Mouse (Mus musculus) liver, embryonic 11.5 days (tissue): ENCODE results near the gene Trappc3. TPM values are rescaled to one million over a fixed set of nuclear protein-coding genes. Genes with fewer than 3 reads are reported as not detected.

Experiments
- ATAC-seq: fragments of 200-750 bp; cut with Nextera tagmentation; replicated peaks from 2 replicates; pipeline ENCODE4 v1.8.0; 2017; ENCODE audit warnings: moderate number of reproducible peaks, mild to moderate bottlenecking, moderate TSS enrichment, moderate library complexity; ENCODE audit not compliant: low FRiP score
- DNase-seq: peaks from one replicate; pipeline ENCODE4 v3.0.0-alpha.2; 2017; ENCODE audit warnings: low spot score
- H3K27ac ChIP-seq: fragments of 300-500 bp; sonication (generic); 2 replicates; pipeline ENCODE4 v1.5.1; 2014; ENCODE audit warnings: mild to moderate bottlenecking, low read depth, low read length, control low read depth
- H3K27me3 ChIP-seq: fragments of 300-500 bp; sonication (generic); replicated peaks from 2 replicates; pipeline ENCODE4 v1.6.1; 2014; ENCODE audit warnings: low read length, mixed read lengths; ENCODE audit not compliant: control insufficient read depth, insufficient read depth
- H3K36me3 ChIP-seq: fragments of 300-500 bp; sonication (generic); 2 replicates; pipeline ENCODE4 v1.6.1; 2014; ENCODE audit warnings: mild to moderate bottlenecking, low read length, moderate library complexity, mixed read lengths; ENCODE audit not compliant: control insufficient read depth, insufficient read depth
- H3K4me1 ChIP-seq: fragments of 300-500 bp; sonication (generic); replicated peaks from 2 replicates; pipeline ENCODE4 v1.6.1; 2014; ENCODE audit warnings: low read length, mixed read lengths; ENCODE audit not compliant: control insufficient read depth, insufficient read depth
- H3K4me2 ChIP-seq: fragments of 300-500 bp; sonication (generic); 2 replicates; pipeline ENCODE4 v1.6.1; 2014; ENCODE audit warnings: mild to moderate bottlenecking, control low read depth, moderate library complexity
- H3K4me3 ChIP-seq: fragments of 300-500 bp; sonication (generic); 2 replicates; pipeline ENCODE4 v1.5.1; 2014; ENCODE audit warnings: low read depth, low read length, control low read depth
- H3K9ac ChIP-seq: fragments of 300-500 bp; sonication (generic); 2 replicates; pipeline ENCODE4 v1.6.1; 2014; ENCODE audit warnings: low read depth, low read length, control low read depth
- H3K9me3 ChIP-seq: fragments of 300-500 bp; sonication (generic); 2 replicates; pipeline ENCODE4 v1.6.1; 2016; ENCODE audit warnings: low read length, inconsistent platforms, mixed read lengths; ENCODE audit not compliant: control insufficient read depth
- WGBS: fragments of 180-500 bp; shearing (Covaris S2); extraction: QIAGEN DNeasy Blood & Tissue Kit; methylation state at CpG from one replicate; pipeline ENCODE4 v1.1.7; 2014; 5-methylcytosine and 5-hydroxymethylcytosine counted together
- polyA plus RNA-seq: library from polyadenylated mRNA; unstranded; fragments of >200 nt; fragmentation: Nextera tagmentation; extraction: Ambion mirVana; gene quantifications from 2 replicates; pipeline ENCODE4 v1.2.1, GENCODE M21; 2014

Gene Trappc3
- polyA plus RNA-seq, 1 experiment from 2014 or later, result 20.6 TPM

DNA sequence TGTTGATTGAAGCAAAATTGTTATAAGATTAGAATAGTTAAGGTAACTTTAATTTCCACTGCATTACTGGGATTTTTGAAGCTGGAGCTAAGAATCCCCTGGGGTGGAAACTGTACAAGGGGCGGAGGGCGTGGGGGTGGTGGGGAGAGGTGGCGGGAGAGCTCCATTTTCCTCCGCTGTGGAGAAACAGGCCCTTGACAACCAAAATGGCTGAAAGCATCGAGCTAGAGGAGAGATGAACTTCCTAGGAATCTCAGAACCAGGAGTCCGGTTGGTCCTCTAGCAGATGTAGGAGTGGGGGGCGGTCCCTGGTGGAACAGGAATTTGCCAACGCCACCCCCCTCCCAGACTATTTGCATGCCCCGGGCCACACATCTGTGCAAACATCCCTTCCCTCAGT, 19.6 kb downstream of the Trappc3 start:
- 0 out of 2 replicates have a peak, but pooled peaks cover 2% of the 10 kb centered on the region for H3K36me3 ChIP-seq
- no peaks in the 10 kb centered on the region for H3K9me3 ChIP-seq
- H3K9ac ChIP-seq, result no peak overlapping the region
- no peak overlapping the region for H3K4me2 ChIP-seq
- ATAC-seq (no peak), DNase-seq (no peak)
- no peak overlapping the region for H3K27ac ChIP-seq
- H3K4me1 ChIP-seq, result peaks cover 4% of the 10 kb centered on the region; the same call in 1 of the 2 replicates
- WGBS, result 70% methylated on average over 9 of the region's 9 CpGs
- H3K4me3 ChIP-seq, result no peak overlapping the region
- H3K27me3 ChIP-seq, result peaks cover 25% of the 10 kb centered on the region

DNA sequence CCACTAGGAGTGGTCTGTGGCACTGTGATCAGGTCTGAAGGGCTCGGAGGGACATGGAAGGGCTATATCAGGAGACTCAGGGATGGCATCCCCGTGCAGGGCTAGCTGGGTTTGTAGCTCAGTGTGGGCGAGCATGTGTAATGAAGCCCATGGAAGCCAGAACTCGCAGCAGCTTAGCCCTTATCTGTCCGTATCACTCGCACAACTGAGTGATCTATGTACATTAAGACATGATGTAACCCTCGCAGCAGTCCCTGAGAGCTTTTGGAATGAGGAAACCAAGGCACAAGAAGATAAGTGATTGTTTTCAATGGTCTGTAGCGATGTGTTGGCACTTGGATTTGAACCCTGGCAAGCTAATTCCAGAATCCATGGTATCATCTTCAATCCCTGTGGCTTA, 21.5 kb downstream of the Trappc3 start:
- ATAC-seq (no peak), DNase-seq (no peak)
- H3K9ac ChIP-seq, result no peak overlapping the region
- no peaks in the 10 kb centered on the region for H3K9me3 ChIP-seq
- H3K36me3 ChIP-seq, result no peaks in the 10 kb centered on the region
- H3K4me3 ChIP-seq, result no peak overlapping the region
- peaks cover 6% of the 10 kb centered on the region; the same call in 1 of the 2 replicates for H3K4me1 ChIP-seq
- no peak overlapping the region for H3K4me2 ChIP-seq
- H3K27me3 ChIP-seq, result peaks cover 44% of the 10 kb centered on the region
- WGBS, result 64% methylated on average over 8 of the region's 8 CpGs
- H3K27ac ChIP-seq, result no peak overlapping the region

DNA sequence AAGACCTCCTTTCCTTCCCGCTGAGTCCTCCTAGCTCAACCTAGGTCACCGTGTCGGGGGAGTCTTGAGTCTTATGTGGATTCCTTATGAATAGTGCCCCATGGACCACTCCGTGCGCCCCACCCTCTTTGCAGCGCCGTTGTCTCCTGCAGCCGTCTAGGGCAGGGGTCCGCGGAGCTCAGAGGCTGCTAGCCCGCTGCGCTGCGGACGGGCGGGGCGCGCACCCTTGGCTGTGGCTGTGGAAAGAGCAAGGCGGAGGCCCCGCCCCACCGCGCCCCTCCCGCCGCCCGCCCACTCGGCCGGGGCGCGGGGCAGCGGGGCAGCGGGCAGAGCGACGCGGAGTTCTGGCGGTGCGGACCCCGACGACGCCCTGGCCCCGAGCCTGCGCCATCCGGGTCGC, 24.4 kb downstream of the Trappc3 start, which contains the start of gene Col8a2:
Gene Col8a2 (plus strand): TSS at position 302 of the 400 bp plus-strand sequence.
- Histone ChIP-seq H3K9me3 (no peaks in the 10 kb centered on the region), H3K27ac (no peak within 1 kb of the TSS), H3K4me2 (peak within 1 kb of the TSS; percentile 73), H3K4me1 (peaks cover 6% of the 10 kb centered on the region; the same call in 1 of the 2 replicates), H3K36me3 (no peaks in the 10 kb centered on the region), H3K4me3 (peak within 1 kb of the TSS; percentile 48), H3K27me3 (peaks cover 69% of the 10 kb centered on the region), H3K9ac (no peak within 1 kb of the TSS)
- ATAC-seq (peak; percentile 34; the same call in 1 of the 2 replicates), DNase-seq (no peak)
- WGBS, result 3% methylated on average over 42 of the region's 42 CpGs

DNA sequence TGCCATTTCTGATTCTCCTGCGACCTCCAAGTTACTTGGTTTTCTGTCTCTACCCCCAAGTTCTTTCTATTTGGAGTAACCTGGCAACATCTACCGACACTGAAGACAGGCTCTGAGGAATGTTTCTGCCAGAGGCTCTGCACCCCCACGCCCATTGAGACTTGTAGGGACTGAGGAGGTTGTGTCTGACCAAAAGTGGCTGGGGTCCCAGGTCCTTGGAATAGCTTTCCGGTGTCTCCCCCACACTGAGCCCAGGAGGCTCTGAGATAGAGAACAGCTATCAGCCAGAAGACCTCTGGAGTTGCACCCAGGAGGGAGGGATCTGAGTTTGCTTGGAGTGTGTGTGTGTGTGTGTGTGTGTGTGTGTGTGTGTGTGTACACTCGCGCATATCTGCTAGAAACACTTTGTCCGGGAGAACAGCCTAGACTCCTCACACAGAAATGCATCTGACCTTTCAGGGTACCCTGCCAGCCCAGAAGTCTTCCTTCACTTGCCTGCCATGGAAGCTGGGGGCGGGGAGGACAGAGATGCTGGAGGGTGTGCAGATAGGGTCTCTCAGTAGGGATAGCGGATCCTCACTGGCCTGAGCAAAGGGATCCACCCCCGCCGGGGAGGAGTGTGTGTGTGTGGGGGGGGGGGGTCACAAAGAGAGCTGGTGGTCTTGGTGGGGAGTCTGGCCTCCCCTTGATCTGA, 25.3 kb downstream of the Trappc3 start:
- Histone ChIP-seq H3K9me3 (no peaks in the 10 kb centered on the region), H3K27me3 (peaks cover 69% of the 10 kb centered on the region), H3K36me3 (no peaks in the 10 kb centered on the region), H3K4me2 (no peak overlapping the region), H3K4me1 (peaks cover 6% of the 10 kb centered on the region; the same call in 1 of the 2 replicates), H3K9ac (no peak overlapping the region), H3K27ac (no peak overlapping the region), H3K4me3 (peak overlapping the region; percentile 48; the same call in 1 of the 2 replicates)
- WGBS, result 35% methylated on average over 11 of the region's 11 CpGs
- ATAC-seq (no peak), DNase-seq (no peak)

DNA sequence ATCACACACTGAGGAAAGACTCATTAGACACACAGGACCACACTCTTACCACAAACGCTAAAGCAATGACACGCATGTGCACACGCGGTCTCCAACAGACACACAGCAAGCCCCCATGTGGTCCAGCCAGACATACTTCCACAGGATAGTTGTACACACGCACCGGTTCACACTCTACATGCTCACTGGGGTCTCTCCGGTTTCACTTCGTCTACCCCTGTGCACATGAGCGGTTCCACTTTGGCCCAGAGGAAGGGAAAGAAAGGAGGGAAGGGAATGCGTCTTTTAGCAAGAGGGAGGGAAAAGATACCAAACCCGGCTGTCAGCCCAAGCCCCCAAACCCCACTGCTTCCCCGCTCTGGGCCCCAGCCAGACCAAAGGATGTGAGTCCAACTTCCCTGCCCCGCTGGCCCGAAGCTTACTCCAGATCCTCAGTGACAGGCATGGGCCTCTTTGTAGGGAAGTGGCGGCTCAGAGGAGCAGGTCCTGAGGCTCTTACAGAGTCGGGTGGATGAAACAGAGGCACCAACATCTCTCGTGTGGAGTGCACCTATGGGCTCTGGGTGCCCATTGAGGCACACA, 26.1 kb downstream of the Trappc3 start:
- no peak overlapping the region for H3K27ac ChIP-seq
- 32% methylated on average over 17 of the region's 17 CpGs for WGBS
- H3K4me3 ChIP-seq, result no peak overlapping the region
- H3K36me3 ChIP-seq, result no peaks in the 10 kb centered on the region
- no peak overlapping the region for H3K9ac ChIP-seq
- 0 out of 2 replicates have a peak overlapping the region, but pooled peaks have one; percentile 7 for H3K4me2 ChIP-seq
- no peak for DNase-seq
- peaks cover 69% of the 10 kb centered on the region for H3K27me3 ChIP-seq
- no peak for ATAC-seq
- peaks cover 6% of the 10 kb centered on the region; the same call in 1 of the 2 replicates for H3K4me1 ChIP-seq
- H3K9me3 ChIP-seq, result no peaks in the 10 kb centered on the region

DNA sequence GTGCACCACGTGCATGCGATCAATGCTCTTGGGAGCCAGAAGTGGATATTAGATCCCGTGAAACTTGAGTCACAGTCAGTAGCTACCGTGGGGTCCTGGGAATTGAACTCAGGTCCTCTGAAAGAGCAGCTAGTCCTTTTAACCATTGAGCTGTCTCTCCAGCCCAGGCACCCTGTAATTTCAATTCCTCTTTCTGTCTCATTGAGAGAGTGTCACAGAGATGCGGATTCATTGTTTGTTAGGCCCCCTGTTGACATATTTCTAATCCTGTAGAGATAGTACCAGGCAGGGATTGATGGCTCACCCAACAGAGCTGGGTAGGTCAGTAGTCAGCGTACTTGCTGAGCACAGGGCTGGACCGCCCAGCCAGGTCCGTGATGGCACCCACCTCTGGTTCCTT, 28.2 kb downstream of the Trappc3 start:
- H3K9me3 ChIP-seq, result no peaks in the 10 kb centered on the region
- WGBS, result 76% methylated on average over 8 of the region's 8 CpGs
- peaks cover 59% of the 10 kb centered on the region for H3K27me3 ChIP-seq
- H3K4me2 ChIP-seq, result no peak overlapping the region
- H3K4me3 ChIP-seq, result no peak overlapping the region
- H3K36me3 ChIP-seq, result no peaks in the 10 kb centered on the region
- DNase-seq (no peak), ATAC-seq (no peak)
- H3K4me1 ChIP-seq, result peaks cover 6% of the 10 kb centered on the region; the same call in 1 of the 2 replicates
- no peak overlapping the region for H3K9ac ChIP-seq
- no peak overlapping the region for H3K27ac ChIP-seq

DNA sequence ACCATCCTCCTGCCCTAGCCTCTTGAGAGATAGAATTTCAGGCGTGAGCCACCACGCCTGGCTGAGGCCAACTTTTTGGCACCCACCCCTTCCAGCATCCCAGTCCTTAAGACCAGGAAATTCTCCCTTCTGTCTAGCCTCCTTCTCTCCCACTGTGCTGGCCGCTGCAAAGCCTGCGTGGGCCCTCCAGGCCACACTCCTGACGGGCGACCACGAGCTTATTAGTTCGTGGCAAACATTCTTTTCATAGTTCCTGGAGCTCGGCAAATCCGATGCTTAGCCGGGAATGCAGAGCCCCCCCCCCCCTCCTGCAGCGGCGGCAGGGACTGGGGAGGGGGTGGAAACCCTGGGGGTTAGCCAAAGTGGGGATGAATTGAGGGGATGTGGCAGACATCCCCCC, 29.1 kb downstream of the Trappc3 start:
- no peak overlapping the region for H3K9ac ChIP-seq
- WGBS, result 27% methylated on average over 13 of the region's 13 CpGs
- H3K9me3 ChIP-seq, result no peaks in the 10 kb centered on the region
- H3K36me3 ChIP-seq, result no peaks in the 10 kb centered on the region
- H3K4me3 ChIP-seq, result no peak overlapping the region
- H3K4me2 ChIP-seq, result no peak overlapping the region
- no peak for DNase-seq
- no peak for ATAC-seq
- H3K27me3 ChIP-seq, result peaks cover 59% of the 10 kb centered on the region
- peaks cover 6% of the 10 kb centered on the region; the same call in 1 of the 2 replicates for H3K4me1 ChIP-seq
- no peak overlapping the region for H3K27ac ChIP-seq

DNA sequence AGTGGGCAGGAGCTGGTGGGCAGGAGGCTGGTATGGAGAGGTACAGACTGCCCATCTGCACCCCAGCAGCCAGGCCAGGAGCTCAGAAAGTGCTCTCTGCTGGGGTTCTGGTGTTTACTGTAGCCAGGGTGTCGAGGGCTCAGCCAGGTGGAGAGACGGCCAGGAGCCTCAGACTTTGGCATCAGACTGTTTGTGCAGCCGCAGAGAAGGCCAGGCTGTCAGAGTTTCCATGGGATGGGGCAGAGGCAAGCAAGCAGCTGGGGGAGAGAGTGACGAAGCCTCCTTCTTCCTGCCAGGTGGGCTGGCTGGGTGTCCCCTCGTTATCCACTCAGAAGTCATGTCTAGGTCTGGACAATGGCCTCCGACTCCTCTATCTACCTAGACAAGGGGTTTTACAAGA, 33.0 kb downstream of the Trappc3 start:
- no peak overlapping the region for H3K27ac ChIP-seq
- H3K27me3 ChIP-seq, result peaks cover 58% of the 10 kb centered on the region
- H3K9me3 ChIP-seq, result no peaks in the 10 kb centered on the region
- ATAC-seq (no peak), DNase-seq (no peak)
- no peak overlapping the region for H3K4me2 ChIP-seq
- H3K4me3 ChIP-seq, result no peak overlapping the region
- peaks cover 2% of the 10 kb centered on the region; the same call in 1 of the 2 replicates for H3K4me1 ChIP-seq
- no peak overlapping the region for H3K9ac ChIP-seq
- WGBS, result 58% methylated on average over 6 of the region's 6 CpGs
- no peaks in the 10 kb centered on the region for H3K36me3 ChIP-seq
